Mouse (Mus musculus) brown adipose tissue, adult 24 weeks (tissue): ENCODE measurements around the gene Myo3a. TPM values are rescaled to one million over a fixed set of nuclear protein-coding genes. Genes with fewer than 3 reads are reported as not detected.
"Not testable (repeated sequence)": the region's sequence is repeated elsewhere in the genome, so short reads cannot be mapped to it uniquely, and the experiment has no call there.

Source experiments
- H3K27ac ChIP-seq: fragments of 200-500 bp; replicated peaks from 2 replicates; pipeline ENCODE4 v1.5.1; 2012; ENCODE audit warnings: low read depth, mild to moderate bottlenecking, low read length
- H3K4me1 ChIP-seq: fragments of 200-500 bp; 2 replicates; pipeline ENCODE4 v1.6.1; 2012; ENCODE audit warnings: low read length, mixed read lengths; ENCODE audit not compliant: control insufficient read depth, insufficient read depth, insufficient read length
- H3K4me3 ChIP-seq: fragments of 200-500 bp; 2 replicates; pipeline ENCODE4 v1.5.1; 2012; ENCODE audit warnings: low read depth, mild to moderate bottlenecking, low read length, moderate library complexity; ENCODE audit not compliant: insufficient read depth
- polyA plus RNA-seq: library from polyadenylated mRNA; stranded (reverse); fragments of >200 nt; gene quantifications from 2 replicates; pipeline ENCODE4 v1.2.4, GENCODE M21; 2012; ENCODE audit not compliant: missing spikeins, insufficient read depth, insufficient read length

Myo3a gene
- polyA plus RNA-seq = not detected in 2 replicates

DNA sequence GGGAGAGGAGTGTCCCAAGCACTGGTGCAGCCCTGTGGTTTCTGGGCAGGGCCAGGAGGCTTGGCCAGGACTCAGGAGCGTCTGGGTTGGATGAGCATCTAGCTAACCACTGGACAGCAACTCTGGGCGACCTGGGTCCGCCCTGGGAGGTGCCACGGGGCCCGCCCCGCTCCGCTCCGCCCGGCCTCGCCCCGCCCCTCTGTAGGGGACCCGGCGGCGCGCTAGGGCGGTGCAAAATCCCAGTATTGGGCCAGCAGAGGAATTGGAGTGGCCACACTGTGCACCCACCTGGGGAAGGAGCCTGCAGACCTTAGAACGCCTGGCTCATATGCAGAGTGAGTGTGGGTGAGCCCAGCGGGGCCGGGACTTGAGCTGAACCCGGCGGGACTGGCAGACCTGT lies at the start of gene Myo3a:
Gene Myo3a (plus strand): TSS at position 196 of the 400 bp plus-strand sequence.
- no peak within 1 kb of the TSS for H3K4me3 ChIP-seq
- no peaks in the 10 kb centered on the region for H3K4me1 ChIP-seq
- H3K27ac ChIP-seq = no peak within 1 kb of the TSS

GRCm38 (mm10) chr2:22250462-22250861 lies 23.2 kb downstream of the Myo3a start:
- H3K27ac ChIP-seq = no peak overlapping the region
- no peaks in the 10 kb centered on the region for H3K4me1 ChIP-seq
- no peak overlapping the region for H3K4me3 ChIP-seq

DNA sequence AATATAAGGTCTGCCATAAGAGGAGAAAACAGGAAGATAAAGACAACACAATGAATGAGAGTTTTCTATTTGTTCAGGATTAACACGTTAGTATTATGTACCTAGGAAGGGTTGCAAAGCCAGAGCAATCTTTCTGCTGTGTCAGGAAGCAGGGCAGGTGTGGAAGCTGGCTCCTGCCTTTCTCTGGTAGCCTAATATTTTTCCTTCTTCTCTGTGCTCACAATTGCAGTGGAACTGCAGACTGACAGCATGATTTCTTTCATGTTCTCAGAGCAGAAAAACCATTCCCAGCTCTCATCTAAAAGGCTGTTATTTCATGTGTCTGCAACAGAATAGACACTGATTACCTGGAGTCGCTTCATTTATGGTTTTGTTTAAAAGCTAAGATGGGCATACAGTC lies 23.7 kb downstream of the Myo3a start:
- Histone ChIP-seq H3K4me1 (no peaks in the 10 kb centered on the region), H3K4me3 (no peak overlapping the region), H3K27ac (no peak overlapping the region)

DNA sequence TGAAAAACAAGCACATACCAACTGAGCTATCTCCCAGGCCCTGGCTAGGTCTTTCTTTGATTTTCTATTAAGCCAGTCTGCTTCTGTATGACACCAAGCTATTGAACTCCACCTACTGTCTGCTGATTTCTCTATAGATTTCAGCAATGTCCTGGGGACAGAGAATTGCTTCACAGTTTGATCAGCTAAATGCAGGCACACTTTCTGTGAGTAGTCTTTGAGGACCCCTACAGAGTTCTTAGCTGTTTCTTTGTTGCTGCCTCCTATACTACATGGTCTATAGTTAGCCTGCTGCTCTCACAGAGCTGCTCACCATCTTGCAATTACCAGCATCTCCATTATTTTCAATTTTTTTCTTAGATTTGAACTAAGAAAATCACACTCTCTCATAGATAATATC lies 28.3 kb downstream of the Myo3a start:
- H3K27ac ChIP-seq = no peak overlapping the region
- no peak overlapping the region for H3K4me3 ChIP-seq
- no peaks in the 10 kb centered on the region for H3K4me1 ChIP-seq

GRCm38 (mm10) chr2:22271555-22271954 lies 44.3 kb downstream of the Myo3a start:
- Histone ChIP-seq H3K4me1 (no peaks in the 10 kb centered on the region), H3K4me3 (no peak overlapping the region), H3K27ac (no peak overlapping the region)

DNA sequence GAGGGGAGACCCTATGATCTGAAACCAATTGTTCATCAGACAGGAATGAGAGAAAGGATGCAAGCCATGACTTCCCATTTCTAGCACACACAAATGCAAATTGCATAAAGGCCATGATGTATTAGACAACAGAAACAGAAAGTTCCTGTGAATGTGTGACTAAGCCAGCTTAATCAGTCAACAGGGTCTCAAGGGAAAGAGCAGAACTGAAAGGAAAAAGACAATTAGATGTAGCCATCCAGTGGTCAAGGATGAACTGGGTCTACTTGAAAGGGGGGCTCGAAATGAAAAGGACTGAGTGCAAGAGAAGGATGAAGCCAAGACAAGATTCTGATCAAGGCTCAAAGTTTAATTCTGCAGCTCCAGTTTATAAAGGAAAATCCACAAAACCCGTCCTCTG lies 58.1 kb downstream of the Myo3a start:
- no peaks in the 10 kb centered on the region for H3K4me1 ChIP-seq
- no peak overlapping the region for H3K27ac ChIP-seq
- no peak overlapping the region for H3K4me3 ChIP-seq

GRCm38 (mm10) chr2:22285777-22286176 lies 58.5 kb downstream of the Myo3a start:
- no peak overlapping the region for H3K4me3 ChIP-seq
- no peaks in the 10 kb centered on the region for H3K4me1 ChIP-seq
- H3K27ac ChIP-seq = no peak overlapping the region

GRCm38 (mm10) chr2:22293579-22294446 lies 66.5 kb downstream of the Myo3a start:
- Histone ChIP-seq H3K27ac (no peak overlapping the region), H3K4me1 (no peaks in the 10 kb centered on the region), H3K4me3 (no peak overlapping the region)

GRCm38 (mm10) chr2:22294447-22294738 lies 67.1 kb downstream of the Myo3a start:
- Histone ChIP-seq H3K4me1 (no peaks in the 10 kb centered on the region), H3K4me3 (no peak overlapping the region), H3K27ac (no peak overlapping the region)

DNA sequence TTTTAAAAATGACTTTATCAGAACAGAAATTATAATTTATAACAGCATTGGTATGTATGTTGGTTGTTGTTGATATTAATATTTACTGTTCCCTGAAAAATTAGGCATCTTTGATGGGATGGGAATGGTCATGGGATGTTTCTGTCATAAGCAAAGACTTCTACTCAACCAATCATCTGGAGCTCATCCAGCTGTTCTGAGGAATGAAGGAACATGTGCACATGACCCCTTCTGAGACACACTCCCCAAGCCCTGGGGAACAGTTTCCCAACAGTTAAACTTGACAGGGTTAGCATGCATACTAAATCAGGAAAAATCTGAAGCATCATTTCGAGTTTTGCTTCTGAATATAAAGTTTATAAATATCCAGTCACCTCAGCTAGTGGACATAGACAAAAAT lies 70.6 kb downstream of the Myo3a start:
- Histone ChIP-seq H3K4me1 (no peaks in the 10 kb centered on the region), H3K27ac (no peak overlapping the region), H3K4me3 (no peak overlapping the region)

DNA sequence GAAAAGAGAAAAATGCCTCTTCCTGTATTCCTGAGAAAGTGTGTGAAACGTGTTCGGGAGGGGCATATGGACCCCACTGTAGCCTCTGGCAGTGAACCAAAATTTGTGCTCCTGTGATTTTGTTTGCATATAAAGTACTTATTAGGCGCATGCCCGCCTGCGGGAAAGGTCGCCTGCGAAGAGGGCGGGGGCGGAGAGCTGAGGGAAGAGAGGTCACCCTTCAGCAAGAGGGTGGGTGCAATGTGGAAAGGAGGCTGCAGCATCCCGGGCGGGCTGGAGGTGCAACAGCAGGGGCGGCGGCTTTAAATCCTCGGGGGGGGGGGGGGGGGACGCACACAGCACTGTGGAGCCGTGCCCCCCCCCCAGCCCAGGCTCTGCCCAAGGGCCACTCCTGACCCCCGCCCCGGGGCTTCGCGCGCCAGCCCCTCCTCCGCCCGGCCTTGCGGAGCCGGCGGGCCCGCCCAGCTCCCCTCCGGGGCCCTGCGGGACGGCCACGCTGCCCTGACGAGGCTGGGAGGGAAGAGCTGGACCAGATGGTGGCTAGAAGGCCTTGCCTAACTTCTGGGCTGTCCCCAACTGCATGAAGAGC lies 111.1 kb downstream of the Myo3a start:
- no peak overlapping the region for H3K27ac ChIP-seq
- no peaks in the 10 kb centered on the region for H3K4me1 ChIP-seq
- H3K4me3 ChIP-seq = no peak overlapping the region

- not testable (repeated sequence) for H3K4me1 ChIP-seq, H3K27ac ChIP-seq, H3K4me3 ChIP-seq
These were observed 183.2 kb downstream of the Myo3a start for GRCm38 (mm10) chr2:22410511-22410910.

DNA sequence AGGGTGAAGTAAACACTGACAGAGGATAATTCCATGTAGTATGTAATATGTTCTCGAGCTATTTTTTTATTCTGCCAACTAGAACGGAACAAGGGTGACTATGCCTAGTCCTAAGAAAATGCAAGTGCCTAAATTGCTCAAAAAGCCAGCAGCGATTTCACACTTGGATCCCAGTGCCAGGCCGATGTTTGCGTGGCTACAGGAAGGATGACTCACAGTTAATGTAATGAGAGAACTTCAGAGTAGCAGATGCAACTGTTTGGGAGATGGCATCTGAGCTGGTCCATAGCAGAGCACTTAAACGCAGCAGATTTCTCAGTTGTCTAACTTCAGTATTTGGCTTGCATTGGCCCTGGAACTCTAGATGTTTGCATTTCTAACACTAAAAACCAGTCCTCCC lies 321.1 kb downstream of the Myo3a start:
- Histone ChIP-seq H3K27ac (no peak overlapping the region), H3K4me1 (no peaks in the 10 kb centered on the region), H3K4me3 (no peak overlapping the region)

GRCm38 (mm10) chr2:22587469-22588169 lies 360.3 kb downstream of the Myo3a start:
- H3K4me3 ChIP-seq, H3K27ac ChIP-seq, H3K4me1 ChIP-seq: not testable (repeated sequence)

GRCm38 (mm10) chr2:22588170-22588541 lies 360.9 kb downstream of the Myo3a start:
- not testable (repeated sequence) for H3K4me3 ChIP-seq, H3K27ac ChIP-seq, H3K4me1 ChIP-seq
